Mouse (Mus musculus) activated CD4-positive, CD25-positive, alpha-beta regulatory T cell, adult 9 weeks (primary cell): Measurements from ENCODE around the gene Klk13. TPM values are rescaled to one million over a fixed set of nuclear protein-coding genes. Genes with fewer than 3 reads are reported as not detected.

Experiments used
- polyA plus RNA-seq: library from polyadenylated mRNA; unstranded; fragments of 100-300 nt; shearing (Covaris generic); gene quantifications from one replicate; pipeline ENCODE4 v1.2.1, GENCODE M21; 2017

The Klk13 gene
- not detected for polyA plus RNA-seq

DNA sequence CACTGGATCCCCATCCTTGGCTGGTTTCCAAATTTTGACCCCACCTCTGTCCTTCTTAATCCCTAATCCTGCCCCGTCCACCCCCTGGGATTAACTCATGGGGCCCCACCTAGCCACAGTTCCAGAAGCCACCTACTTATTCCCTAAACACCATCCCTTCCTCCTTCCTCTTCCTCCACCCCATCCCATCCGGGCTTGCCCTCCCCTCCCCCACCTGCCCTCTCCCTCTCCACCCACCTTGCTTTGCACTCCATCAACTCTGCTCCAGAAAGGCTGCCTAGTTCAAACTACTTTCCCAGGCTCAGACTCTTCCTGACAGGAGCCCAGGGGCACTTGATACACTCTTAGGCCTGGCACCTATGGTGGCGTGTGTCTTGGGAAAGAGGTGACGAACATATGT is at the start of gene Klk13:
Klk13 (plus strand) TSS at position 301 of the 400 bp plus-strand sequence.

DNA sequence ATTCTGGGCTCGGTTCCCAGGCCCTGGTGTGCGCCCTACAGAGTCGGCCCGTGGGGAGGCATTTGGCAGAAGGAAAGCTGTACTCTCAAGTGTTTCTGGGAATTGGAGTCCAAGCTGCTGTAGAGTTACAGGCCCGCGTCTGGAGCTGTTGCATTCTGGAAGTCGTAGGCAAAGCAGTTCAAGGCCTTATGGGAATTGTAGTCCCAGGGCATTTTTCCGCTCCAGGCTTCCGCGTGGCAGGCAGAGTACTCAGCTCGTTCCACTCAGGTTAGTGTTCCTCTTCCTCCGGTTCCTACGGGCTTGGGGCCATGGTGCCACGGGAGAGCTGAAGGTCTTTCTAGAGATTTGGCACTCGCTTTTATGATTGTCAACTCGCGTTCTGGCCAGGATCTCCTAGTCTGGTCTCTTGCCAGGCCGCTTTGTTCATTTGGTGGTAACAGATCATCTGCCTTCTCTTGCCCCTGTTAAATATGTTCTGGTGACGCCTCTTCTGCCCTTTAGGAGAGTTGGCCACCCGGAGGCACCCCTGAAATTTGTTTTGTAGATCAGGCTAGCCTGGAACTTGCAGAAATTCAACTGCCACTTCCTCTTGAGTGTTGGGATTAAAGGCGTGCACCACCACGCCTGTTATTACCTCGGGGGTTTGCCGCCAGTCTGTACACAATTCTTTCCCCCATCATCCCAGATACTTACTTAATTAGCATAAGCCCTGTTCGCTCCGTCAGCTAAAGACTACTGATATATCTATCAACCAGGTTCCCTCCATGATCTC is 40.4 kb upstream of the Klk13 start, which contains the start of gene Ctu1:
Ctu1 (plus strand) TSS at position 208 of the 772 bp plus-strand sequence.

DNA sequence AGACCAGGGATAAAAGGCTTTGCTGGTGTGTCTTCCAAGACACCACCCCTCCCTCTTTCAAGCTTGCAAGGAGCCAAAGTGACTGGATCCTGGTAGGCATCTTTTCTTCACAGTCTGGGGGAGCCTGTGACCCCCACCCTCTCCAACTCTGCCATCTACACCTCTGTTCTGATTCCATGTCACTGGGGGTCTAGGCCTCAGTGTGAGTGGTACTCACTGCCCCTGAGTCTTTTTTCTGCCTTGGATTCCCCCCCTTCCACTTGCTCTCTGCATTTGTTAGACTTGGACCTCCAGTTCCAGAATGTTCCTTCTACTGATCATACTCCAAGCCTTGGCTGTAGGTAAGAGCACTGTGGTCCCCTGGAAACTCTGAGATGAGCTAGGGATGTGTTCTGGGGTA is 22.2 kb upstream of the Klk13 start, which contains the start of gene Klk14:
Klk14 (plus strand) TSS at position 301 of the 400 bp plus-strand sequence.

DNA sequence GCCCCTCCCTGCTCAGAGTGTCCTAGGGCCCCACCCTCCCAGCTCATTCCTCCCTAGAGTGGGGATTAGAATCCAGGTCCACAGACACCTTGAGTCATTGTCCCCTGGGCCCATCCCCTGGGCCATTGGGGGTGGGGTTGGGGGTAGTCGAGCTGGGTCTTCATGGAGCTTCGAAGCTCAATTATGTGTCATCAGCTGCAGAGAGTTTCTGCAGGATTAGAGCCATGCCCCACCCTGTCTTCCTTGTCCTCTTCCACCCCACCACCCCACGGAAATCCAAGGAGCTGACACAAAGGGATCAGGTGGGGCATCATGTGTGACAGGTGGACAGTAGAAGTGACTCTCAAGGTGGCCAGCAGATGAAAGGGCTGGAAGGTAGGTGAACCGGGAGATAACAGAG is 56.2 kb downstream of the Klk13 start, which contains the start of gene Klk12:
Klk12 (plus strand) TSS at position 301 of the 400 bp plus-strand sequence.

DNA sequence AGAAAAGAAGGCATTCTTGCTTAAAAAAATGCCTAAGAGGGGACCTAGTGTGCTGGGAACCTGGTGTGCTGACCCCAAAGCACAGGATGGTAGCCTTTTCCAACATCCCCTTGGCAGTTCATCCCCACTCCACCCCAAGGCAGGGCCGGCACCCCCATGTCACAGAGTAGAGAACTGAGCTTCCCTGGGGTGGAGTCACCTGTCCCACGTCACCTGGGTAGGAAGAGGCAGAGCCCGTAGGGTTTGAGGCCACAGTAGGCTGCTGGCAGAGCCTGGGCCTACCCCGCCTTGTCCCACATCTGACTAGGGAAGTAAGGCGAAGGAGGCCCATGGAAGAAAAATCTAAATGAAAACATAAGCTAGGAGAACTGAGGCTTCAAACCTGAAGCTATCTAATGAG is 62.0 kb downstream of the Klk13 start, which contains the start of gene Klk11:
Klk11 (plus strand) TSS at position 241 of the 400 bp plus-strand sequence.

Other genes starting within 250 kb of the Klk13 start
- 3.5 TPM for gene Vsig10l, start 249.4 kb upstream of the Klk13 start, polyA plus RNA-seq
- not detected for gene Iglon5, start 222.5 kb upstream of the Klk13 start, polyA plus RNA-seq
- gene 4931406B18Rik, start 206.6 kb upstream of the Klk13 start, polyA plus RNA-seq, result not detected
- 0.29 TPM for gene Cd33, start 168.1 kb upstream of the Klk13 start, polyA plus RNA-seq
- 5.5 TPM for gene Zfp658, start 150.3 kb upstream of the Klk13 start, polyA plus RNA-seq
- 13.9 TPM for gene Zfp719, start 133.0 kb upstream of the Klk13 start, polyA plus RNA-seq
- not detected for gene Zfp819, start 105.4 kb upstream of the Klk13 start, polyA plus RNA-seq
- gene Ceacam18, start 77.9 kb upstream of the Klk13 start, polyA plus RNA-seq, result not detected
- 1.4 TPM for gene Siglece, start 52.4 kb upstream of the Klk13 start, polyA plus RNA-seq
- 3.6 TPM for gene Ctu1, start 40.6 kb upstream of the Klk13 start, polyA plus RNA-seq
- gene Klk14, start 22.1 kb upstream of the Klk13 start, polyA plus RNA-seq, result not detected
- not detected for gene Klk12, start 56.3 kb downstream of the Klk13 start, polyA plus RNA-seq
- gene Klk11, start 62.0 kb downstream of the Klk13 start, polyA plus RNA-seq, result 0.38 TPM
- not detected for gene Klk10, start 68.5 kb downstream of the Klk13 start, polyA plus RNA-seq
- 0.43 TPM for gene Klk9, start 79.3 kb downstream of the Klk13 start, polyA plus RNA-seq
- gene Klk8, start 85.0 kb downstream of the Klk13 start, polyA plus RNA-seq, result 144 TPM
- gene Klk7, start 98.7 kb downstream of the Klk13 start, polyA plus RNA-seq, result 0.24 TPM
- gene Klk6, start 111.9 kb downstream of the Klk13 start, polyA plus RNA-seq, result not detected
- gene Klk5, start 129.4 kb downstream of the Klk13 start, polyA plus RNA-seq, result not detected
- gene Klk4, start 168.6 kb downstream of the Klk13 start, polyA plus RNA-seq, result not detected
- not detected for gene Klk15, start 221.2 kb downstream of the Klk13 start, polyA plus RNA-seq
- gene Klk1b8, start 238.1 kb downstream of the Klk13 start, polyA plus RNA-seq, result not detected